Mouse (Mus musculus) fat pad, adult 2 months (tissue): Measurements from ENCODE around the gene Mllt10.

Experiments
- DNase-seq: peaks from one replicate; pipeline ENCODE4 v3.0.0-alpha.2; 2011; ENCODE audit warnings: low read depth, low spot score; ENCODE audit errors: extremely low read depth

Gene Mllt10

DNA sequence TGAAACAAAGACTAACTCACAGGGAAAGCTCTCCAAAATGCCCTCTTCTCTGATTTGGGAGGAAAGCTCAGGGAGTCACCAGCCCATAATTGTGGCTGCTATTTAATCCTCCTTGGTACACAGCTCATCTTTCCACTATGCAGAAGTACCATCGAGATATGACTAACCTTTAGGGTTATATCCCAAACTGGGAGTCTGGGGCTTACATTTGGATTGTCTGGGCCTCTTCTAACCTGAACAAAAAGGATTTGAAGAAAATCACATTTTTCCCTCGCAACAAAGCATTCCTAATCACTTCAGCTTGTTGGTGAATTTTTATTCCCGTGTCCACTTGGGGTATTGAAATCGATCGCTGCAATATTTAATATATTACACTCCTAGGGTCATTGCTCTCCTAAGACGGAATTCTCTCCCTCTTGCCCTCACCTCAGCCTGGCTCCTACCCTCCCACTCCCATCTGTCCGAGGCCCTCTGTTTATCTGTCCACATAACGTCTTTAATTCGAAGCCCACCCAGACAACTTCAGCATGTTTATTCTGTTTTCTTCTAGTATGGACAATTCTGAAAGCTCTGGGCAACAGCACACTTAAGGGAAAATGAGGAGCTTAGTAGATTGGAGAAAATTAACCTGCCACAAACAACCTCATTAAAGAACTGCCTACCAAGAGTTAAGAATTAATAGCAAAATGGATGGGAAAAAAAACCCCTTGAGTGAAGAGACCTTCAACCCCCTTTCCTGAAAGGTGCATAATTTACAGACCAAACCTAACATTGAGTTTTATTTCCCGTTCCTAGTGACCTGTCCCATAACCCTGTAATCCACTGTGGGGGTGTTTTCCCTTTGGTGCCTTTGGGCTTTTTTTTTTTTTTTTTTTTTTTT lies 20.4 kb upstream of the Mllt10 start:
- no peak for DNase-seq

DNA sequence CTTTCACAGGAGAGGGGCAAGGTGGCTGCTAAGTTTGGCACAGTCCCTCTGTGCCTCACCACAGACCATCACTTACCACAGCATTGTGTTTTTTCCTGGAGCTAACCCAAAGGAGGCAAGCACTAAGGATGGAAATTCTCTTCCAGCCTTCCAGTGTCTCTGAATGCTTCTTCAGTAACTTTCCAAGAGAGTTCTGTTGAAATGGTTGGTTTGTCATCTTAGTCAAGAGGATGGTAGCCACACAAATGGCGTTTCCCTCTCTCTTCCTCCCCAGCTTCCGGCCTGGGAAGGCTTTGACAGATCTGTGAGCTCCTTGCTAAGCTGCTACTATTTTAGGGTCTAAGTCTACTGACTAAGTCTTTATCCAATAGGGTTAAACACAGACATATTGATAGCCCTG lies 17.5 kb upstream of the Mllt10 start, which contains the start of gene A930004D18Rik:
Gene A930004D18Rik (minus strand): TSS at position 247 of the 400 bp plus-strand sequence.
- no peak for DNase-seq

DNA sequence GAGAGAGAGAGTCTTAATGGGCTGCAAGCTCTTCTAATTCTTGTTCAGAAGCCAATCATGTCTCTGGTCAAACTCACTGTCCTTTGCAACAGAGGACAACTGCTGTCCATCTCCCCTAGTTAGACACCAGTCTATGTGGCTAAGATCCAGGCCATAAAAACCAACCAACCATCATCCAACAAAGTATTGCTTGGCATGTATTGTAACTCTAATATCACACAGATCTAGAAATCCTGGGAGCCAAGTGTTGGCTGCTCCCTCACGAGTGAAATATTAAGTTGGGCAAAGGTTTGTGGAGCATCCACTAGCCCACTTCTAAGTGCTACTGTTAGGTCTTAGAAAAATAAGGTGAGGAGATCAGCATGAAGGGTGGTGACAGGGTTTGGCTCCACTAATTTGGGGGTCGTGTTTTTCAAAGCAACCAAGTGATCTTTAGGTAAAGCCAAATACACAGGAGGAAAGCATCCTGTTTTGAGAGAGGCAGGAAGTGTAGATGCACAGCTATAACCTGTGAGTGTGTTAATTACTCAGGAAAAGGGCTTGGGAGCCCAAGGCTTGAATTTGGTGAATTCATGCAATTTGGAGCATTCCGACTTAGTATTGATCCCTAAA lies 16.8 kb upstream of the Mllt10 start:
- no peak for DNase-seq

DNA sequence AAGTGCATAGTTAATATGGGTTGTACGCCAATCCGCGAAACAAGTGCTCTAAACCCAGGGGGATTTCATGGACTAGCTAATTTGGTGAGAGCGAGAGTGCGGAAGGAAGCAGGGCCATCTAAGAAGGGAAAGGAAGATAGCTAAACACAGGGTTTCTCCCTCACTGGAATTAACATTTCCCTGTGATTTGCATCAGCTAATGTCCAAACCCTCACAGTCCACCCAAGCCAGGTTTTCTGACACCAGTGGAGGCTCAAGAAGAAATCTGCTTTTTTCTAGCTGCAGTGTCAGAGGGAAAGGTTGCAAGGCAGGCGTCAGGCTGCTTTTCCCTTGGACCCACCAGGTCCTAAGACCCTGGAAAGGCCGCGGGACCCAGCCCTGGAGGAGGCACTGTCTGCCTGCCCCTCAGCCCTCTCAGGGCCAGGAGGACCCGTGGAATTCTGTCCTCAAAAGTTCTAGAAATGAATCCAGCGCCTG lies 16.1 kb upstream of the Mllt10 start:
- no peak for DNase-seq

DNA sequence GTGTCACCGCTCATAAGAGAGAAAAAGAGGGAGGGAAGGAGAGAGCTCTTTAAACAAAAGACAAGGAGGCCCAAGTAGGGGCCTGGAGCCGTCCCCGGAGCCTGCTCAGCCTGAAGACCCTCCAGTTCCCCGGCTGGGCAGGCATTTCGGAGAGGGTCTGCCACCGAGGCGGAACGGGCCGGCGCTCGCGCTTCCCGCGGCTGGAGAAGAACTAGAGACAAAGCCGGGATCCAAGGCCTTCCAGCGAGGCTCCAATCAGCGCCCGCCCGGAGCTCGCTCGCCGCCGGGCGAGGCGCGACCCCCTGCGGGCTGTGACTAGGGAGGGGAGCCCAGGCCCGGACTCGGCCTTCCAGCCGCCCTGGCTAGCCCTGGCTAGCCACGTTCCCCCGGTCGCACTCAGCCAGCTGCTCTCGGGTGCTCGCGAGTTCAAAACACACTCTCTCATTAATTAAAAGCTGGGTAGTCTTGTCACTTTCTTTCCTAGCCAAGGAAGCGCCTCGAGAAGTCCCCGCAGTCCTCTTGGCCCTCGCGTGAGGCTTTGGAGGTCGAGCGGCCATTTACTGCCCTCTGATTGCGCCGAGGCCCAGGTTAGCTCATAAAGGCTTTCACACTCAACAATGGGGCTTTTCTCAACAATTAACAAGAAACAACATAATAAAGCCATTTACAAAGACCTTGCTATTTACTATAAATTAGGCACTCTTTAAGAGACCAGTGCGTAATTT lies 15.3 kb upstream of the Mllt10 start:
- DNase-seq: no peak

DNA sequence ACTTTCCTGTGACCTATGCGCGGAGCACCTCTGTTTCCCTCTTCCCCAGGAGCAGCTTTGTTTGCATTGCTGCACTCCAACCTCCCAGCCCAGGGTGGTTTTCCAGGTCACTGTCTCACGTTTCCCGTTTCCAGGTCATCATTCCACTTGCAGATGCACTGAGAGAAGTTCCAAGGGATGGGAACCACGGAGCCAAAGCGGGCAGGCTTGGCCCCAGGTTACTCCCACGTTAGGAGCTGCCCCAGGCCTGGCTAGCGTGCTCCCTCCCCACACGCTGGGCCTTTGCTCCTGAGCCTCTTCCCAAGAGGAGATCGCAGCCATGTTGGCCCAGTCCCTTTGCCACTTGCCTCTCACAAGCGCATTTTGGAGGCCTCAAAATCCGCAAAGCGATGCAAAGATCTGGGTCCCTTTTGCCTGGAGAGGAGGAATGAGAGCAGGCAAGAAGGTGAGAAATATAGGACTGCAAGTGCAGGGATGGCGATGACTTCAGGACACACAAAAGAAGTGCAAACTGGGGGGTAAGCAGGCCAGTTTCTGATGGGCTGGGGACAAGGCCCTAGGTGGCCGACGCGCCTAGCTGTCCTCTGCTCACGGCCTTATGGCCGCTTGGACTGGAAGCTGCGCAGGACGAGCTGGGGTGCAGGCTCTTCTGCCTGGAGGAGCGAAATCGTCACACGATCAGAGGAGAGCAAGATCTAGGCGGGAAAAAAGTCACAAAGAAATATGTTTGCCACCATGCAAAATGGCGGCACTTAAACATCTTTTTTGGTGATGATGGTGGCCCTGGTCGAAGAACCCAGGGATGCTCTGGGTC lies 14.5 kb upstream of the Mllt10 start:
- DNase-seq: no peak

DNA sequence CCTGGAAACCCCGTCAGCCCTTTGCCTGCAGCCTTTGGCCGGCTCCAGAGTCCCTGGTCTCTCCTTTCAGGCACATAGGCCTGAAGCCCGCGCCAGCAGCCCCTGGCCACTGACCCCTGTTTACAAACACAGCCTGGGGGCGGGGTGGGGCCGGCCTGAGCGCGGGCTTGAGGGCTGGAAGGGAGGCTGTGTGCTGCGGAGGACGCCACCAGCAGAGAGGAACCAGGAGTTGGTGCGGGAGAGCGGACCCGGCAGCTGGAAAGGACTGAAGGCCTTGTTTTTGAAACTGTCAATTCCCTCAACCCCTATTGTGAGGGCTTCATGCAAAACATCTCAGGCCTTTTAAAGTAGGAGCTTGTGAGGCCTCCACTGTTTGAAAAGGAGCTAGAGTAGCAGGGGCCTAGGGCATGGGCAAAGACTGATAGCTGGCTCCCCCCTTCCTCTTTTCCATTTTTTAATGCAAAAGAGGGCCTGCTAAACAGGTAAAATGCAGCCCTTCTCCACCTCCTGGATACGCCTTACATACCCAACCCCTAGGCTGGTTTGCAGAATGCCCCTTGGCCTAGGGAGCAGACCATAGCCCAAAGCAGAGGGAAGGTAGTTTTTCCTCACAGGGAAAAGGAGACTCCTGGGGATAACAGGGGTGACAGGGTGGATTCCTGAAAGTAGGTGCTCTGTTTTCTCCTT lies 13.7 kb upstream of the Mllt10 start:
- DNase-seq: no peak

DNA sequence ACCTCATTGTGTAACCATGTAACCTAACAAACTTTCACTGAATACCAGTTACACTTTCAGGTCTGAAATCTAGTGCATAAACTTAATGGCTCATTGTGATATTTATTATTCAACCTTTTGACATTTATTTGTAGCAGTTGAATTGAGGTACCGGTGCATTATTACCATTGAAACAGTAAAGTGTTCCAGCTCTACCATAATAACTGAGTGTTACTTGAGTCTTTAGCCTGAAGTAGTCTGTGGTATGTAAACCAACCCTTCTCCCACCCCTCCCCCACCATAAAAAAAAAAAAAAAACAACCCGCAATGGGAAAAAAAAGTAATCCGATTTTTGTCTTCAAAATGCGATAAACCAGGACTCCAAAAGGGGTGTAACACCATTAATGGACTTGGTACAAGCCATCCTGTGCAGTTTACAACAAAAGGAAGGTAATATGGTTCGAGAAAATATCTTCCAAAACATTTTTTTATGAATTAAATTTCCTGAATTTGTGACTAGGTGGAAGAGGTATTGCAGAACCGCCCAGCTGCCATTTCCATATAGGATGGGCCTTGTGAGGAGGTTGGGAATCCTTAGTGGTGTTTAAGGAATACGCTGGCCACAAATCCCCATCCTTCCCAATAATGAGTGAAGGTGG lies 9.8 kb upstream of the Mllt10 start:
- no peak for DNase-seq

DNA sequence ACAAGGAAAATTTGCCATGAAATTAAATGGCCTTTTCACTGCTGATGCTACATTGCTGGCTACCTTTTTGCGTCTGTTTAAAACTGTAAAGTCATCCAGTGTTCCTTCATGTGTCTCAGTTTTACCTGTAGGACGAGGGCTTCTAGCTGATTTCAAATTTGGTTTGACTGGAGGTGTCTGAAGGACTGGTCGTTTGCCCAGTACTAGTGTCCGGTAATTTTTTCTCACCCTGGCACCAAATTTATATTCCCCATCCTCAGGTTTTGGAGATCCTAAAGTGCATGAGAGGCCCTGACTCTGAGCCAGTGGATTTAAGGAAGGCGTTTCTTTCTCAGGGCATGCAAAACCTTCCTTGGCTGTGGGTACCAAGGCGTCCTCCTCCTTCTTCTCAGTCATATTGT lies 9.3 kb upstream of the Mllt10 start:
- DNase-seq: no peak

DNA sequence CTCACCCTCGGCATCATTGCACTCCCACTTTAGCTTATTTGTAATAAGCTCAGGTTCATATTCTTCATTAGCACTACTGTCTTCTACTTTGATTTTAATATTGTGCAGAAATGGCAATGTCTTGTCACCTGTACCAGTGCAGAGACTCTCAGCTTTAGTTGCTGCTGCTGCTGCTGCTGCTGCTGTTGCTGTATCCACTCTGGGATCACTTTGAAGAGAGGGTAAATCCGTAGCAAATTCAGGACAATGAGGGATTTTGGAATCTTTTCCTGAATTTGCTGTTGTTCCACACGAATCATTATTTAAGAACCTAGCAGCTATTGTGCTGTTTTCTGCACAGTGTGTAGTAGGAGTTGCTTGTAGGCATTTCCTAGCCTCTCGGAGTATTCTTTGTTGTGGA lies 8.9 kb upstream of the Mllt10 start:
- DNase-seq: no peak

DNA sequence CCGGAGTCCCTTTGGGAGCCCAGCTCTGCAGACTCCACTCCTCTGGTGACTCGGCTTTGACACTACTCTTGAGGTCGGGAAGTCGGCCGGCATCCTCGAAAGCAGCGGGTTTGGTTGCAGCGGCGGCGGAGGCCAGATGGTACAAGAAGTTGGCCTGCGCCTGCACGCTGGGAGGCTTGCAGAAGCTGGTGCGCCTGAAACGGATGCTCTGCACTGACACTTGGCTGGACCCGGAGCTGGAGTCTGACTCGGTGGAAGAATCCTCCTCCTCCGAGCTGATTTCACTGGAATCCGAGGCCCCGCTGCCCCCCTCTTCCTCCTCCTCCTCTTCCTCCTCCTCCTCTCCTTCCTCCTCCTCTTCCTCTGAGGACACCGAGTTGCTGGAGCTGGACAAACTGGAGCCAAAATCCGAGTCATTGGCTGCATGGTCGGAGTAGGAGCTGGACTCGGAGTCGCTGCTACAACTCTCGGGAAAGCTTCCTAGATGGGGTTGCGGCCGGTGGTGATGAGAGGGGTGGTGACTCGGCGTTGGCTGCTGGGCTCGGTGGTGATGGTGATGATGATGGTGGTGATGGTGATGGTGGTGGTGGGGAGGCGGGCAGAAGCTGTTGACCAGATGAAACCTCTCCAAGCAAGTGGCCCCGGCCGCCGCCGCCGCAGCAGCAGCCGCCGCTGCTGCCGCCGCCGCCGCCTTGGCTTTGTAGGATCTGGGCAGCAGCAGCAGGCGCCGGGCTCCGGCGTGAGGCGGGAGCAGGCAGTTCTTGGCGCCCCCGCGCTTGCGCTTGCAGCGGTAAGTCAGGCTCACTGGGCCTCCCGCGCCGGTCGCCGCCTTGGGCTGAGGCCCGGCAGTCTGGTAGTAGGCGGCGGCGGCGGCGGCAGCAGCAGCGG lies 8.0 kb upstream of the Mllt10 start:
- no peak for DNase-seq

DNA sequence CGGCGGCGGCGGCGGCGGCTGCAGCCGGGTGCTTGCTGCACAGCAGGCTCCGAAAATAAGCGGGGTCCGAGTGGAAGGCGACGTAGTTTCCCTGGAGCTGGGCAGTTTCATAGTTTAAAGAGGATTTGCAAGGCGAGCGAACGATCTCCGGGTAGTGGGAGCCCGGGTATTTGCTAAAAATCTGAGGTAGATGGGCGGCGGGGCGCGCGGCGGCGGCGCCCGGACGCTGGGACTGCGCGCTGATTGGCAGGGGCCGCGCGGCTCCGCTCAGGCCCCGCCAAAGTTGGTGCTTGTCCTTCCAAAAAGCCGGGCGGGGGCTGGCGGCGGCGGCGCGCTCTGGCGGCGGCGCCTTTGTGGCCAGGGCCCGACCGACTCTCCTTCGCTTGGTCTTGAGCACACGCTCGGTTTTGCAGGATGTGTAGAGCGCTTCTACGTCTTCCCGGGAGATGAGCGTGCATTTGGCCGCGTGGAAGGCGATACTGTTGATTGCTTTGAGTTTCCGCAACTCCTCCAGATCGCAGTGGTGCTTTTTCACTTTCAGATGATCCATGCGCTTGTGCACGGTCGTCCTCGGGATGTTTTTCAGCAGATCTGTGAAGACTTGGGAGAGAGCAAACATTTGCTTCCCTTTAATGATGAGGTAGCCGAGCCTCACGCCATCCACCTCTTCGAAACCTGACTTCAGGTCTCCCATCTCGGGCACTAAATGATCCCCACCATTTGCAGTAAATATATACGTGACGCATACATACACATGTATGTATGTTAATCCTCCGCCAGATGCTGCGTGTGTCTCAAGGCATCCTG lies 7.2 kb upstream of the Mllt10 start:
- no peak for DNase-seq

DNA sequence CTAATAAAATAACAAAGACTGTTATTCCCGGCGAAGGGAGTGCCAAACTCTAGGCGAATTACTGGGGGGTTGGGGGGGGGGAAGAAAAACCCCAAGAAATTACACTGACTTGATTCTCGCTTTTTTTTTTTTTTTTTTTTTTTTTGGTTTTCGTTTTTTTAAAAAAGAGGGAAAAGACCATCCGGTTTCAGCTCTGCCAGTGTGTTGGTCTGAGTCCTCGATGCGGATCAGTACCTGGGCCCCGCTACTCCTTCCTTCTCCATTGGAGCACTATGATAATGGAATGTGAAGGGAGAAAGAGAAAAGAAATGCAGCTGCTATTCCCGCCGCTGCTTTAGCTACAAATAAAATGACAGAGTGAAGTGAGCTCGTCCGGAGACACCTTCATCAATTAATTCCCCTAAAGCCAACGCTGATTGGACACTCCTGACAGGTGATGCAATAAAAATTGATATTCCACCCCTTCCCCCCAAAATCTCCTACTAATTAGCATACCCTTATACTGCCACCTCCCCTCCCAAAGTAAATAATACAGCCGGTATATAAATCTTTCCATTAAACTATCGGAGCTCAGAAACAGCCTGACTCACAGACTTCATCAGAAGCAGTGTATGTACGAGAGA lies 6.5 kb upstream of the Mllt10 start, which contains the start of gene Skida1:
Gene Skida1 (minus strand): TSS at position 599 of the 623 bp plus-strand sequence.
- no peak for DNase-seq

DNA sequence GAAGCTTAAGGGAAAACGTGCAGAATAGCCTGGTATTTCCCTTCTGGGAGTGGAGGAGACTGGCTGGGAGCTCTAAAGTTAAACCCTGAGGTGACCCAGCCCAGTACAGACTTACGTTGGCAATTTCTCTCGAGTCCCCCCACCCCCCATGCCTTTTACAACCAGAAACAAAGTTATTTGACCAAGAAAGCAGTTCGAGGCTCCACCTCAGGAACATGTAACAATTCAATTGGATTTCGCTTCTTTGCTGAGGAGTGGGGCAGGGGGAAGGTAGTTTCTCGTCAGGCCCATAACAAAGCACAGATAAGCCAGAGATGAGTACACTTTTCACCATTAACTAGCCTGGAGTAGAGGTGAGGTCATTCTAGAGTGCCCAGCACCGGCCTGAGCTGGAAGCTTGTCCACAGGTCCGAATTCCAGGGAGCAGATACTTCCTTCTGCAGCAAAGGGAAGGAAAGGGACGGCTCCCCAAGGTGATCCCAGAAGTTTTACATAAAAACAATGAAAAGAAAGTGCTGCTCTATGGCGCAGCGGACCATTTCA lies 5.7 kb upstream of the Mllt10 start:
- DNase-seq: no peak

DNA sequence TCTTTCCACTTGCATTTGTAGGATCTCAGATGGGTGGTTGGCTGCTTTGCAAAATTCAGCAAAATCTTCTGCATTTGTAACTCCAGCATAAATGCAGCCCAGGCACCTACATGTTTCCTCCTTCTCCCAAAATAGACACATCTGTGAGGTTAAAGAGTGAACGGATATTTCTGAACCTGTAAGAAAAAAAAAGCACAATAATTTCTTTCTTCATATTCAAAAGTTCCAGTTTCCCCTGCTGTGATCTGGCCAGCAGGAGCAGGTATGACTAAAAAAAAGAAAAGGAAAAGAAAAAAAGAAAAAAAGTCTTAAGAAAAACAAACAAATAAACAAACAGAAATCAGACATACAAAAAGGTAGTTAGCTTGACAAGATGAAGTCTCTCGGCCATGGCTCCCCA lies 5.0 kb upstream of the Mllt10 start:
- DNase-seq: no peak

DNA sequence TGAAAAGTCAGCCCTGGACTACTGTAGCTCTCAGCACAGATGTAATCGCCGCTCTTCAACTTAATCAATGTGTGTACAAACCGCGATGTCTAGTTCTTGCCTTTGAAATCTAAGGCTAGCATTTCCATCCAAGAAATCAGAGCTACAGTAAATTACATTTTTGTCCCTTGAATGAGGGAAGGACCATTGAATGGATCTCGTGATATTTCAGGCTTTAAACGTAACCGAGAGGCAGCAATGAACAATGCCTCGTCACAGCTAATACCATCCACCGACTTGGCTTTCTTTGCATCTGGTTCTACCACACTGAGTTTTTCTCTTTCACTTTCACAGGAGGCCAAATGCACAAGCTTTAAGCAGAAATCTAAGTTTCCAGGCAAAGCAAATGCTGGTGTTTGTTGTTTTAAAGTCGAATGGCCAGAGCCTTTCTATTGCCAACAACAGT lies 4.5 kb upstream of the Mllt10 start:
- no peak for DNase-seq
